Mouse (Mus musculus): ENCODE results near the gene Ndrg4. TPM values are rescaled to one million over a fixed set of nuclear protein-coding genes. Genes with fewer than 3 reads are reported as not detected.

The Ndrg4 gene
- total and polyA plus RNA-seq, 3 experiments = 1.6 to 2.1 (median 1.7) TPM

- Histone ChIP-seq H3K4me3 (replicated peaks in 1 of 3; ENCODE audit: low read depth in 2 of 3, low read length in 2 of 3, poor library complexity in 1 of 3) (peak overlapping the region; percentile 52 to 98 (median 95)), H3K9ac (ENCODE audit: insufficient read depth, low read depth) (peak overlapping the region; percentile 81), H3K4me1 (ENCODE audit: control insufficient read depth in 1 of 2, insufficient read depth in 2 of 2) (peaks cover 7 to 32% of the 10 kb centered on the region in 2 experiments), H3K36me3 (replicated peaks in 1 of 2; ENCODE audit: control insufficient read depth in 1 of 2, insufficient read depth in 1 of 2, low read length in 1 of 2) (peaks cover 33 to 48% of the 10 kb centered on the region in 2 experiments), H3K27me3 (replicated peaks) (no peaks in the 10 kb centered on the region), H3K79me2 (replicated peaks; ENCODE audit: control insufficient read depth, extremely low read depth, insufficient read depth, poor library complexity, severe bottlenecking) (no peaks in the 10 kb centered on the region; the same call in 1 of the 2 replicates), H3K9me3 (replicated peaks; ENCODE audit: low read length) (no peaks in the 10 kb centered on the region), H3K4me2 (ENCODE audit: insufficient read depth, low read depth, poor library complexity, severe bottlenecking) (peak overlapping the region; percentile 92), H3K27ac (ENCODE audit: insufficient read depth, low read depth) (no peak overlapping the region)
- dilution Hi-C loops (cut with MboI; ENCODE audit: extremely low pct_ligation_motif_present, extremely low pct_unique_long_range_greater_than_20kb, low sequenced_read_pairs) (no loop called here), in situ Hi-C loops (cut with MboI; ENCODE audit: low pct_ligation_motif_present, low pct_unique_long_range_greater_than_20kb, low sequenced_read_pairs) (no loop called here)
- no peak for TF ChIP-seq RCOR1 (conservative IDR thresholded peaks at IDR 0.05; ENCODE audit: low read depth, low read length)
- peak; percentile 23; the same call in 1 of the 2 replicates for TF ChIP-seq POLR2A (IDR thresholded peaks at IDR 0.05; ENCODE audit: low read depth, low read length)
- DNase-seq (ENCODE audit: extremely low read depth) = no peak
These were observed 40.0 kb downstream of the Ndrg4 start for GRCm38 (mm10) chr8:95716546-95717335.

GRCm38 (mm10) chr8:95727625-95728024 lies 50.8 kb downstream of the Ndrg4 start:
- no peak for DNase-seq (ENCODE audit: extremely low read depth)
- H3K27me3 ChIP-seq (replicated peaks) = no peaks in the 10 kb centered on the region
- H3K4me2 ChIP-seq (ENCODE audit: insufficient read depth, low read depth, poor library complexity, severe bottlenecking) = no peak overlapping the region
- TF ChIP-seq TBP (conservative IDR thresholded peaks at IDR 0.05; ENCODE audit: low read depth, low read length) (no peak), MAZ (IDR thresholded peaks at IDR 0.05; ENCODE audit: low read depth, low read length) (no peak), ETS1 (conservative IDR thresholded peaks at IDR 0.05; ENCODE audit: low read depth, low read length) (no peak), POLR2A (IDR thresholded peaks at IDR 0.05; ENCODE audit: low read depth, low read length) (no peak), BHLHE40 (IDR thresholded peaks at IDR 0.05; ENCODE audit: low read depth, low read length) (no peak), NRF1 (IDR thresholded peaks at IDR 0.05; ENCODE audit: low read depth, low read length) (no peak), CHD1 (IDR thresholded peaks at IDR 0.05; ENCODE audit: low read depth, low read length) (no peak), HCFC1 (IDR thresholded peaks at IDR 0.05; ENCODE audit: low read depth, low read length) (no peak), ZNF384 (IDR thresholded peaks at IDR 0.05; ENCODE audit: low read depth, low read length) (no peak), RCOR1 (conservative IDR thresholded peaks at IDR 0.05; ENCODE audit: low read depth, low read length) (no peak), NELFE (IDR thresholded peaks at IDR 0.05; ENCODE audit: low read depth, low read length) (no peak), EP300 (IDR thresholded peaks at IDR 0.05; ENCODE audit: low read length) (no peak), USF2 (conservative IDR thresholded peaks at IDR 0.05; ENCODE audit: low read depth, low read length) (no peak), MEF2A (IDR thresholded peaks at IDR 0.05; ENCODE audit: borderline replicate concordance, low read depth, low read length) (no peak), KAT2A (IDR thresholded peaks at IDR 0.05; ENCODE audit: insufficient replicate concordance, low read length) (no peak), SIN3A (IDR thresholded peaks at IDR 0.05; ENCODE audit: low read length) (no peak), PAX5 (IDR thresholded peaks at IDR 0.05; ENCODE audit: low read length) (no peak), MYC (IDR thresholded peaks at IDR 0.05; ENCODE audit: low read depth, low read length) (no peak), ZMIZ1 (IDR thresholded peaks at IDR 0.05; ENCODE audit: low read depth, low read length) (no peak), UBTF (IDR thresholded peaks at IDR 0.05; ENCODE audit: low read depth, low read length) (no peak)
- in situ Hi-C loops (cut with MboI; ENCODE audit: low pct_ligation_motif_present, low pct_unique_long_range_greater_than_20kb, low sequenced_read_pairs) (no loop called here), dilution Hi-C loops (cut with MboI; ENCODE audit: extremely low pct_ligation_motif_present, extremely low pct_unique_long_range_greater_than_20kb, low sequenced_read_pairs) (no loop called here)
- H3K9me3 ChIP-seq (replicated peaks; ENCODE audit: low read length) = no peaks in the 10 kb centered on the region
- H3K27ac ChIP-seq (ENCODE audit: insufficient read depth, low read depth) = no peak overlapping the region
- H3K9ac ChIP-seq (ENCODE audit: insufficient read depth, low read depth) = no peak overlapping the region
- no peak overlapping the region for H3K4me3 ChIP-seq (replicated peaks in 1 of 3; ENCODE audit: low read depth in 2 of 3, low read length in 2 of 3, poor library complexity in 1 of 3)
- no peaks in the 10 kb centered on the region for H3K4me1 ChIP-seq (ENCODE audit: control insufficient read depth in 1 of 2, insufficient read depth in 2 of 2)
- no peaks in the 10 kb centered on the region for H3K79me2 ChIP-seq (replicated peaks; ENCODE audit: control insufficient read depth, extremely low read depth, insufficient read depth, poor library complexity, severe bottlenecking)
- peaks cover 74 to 91% of the 10 kb centered on the region in 2 experiments for H3K36me3 ChIP-seq (replicated peaks in 1 of 2; ENCODE audit: control insufficient read depth in 1 of 2, insufficient read depth in 1 of 2, low read length in 1 of 2)
